Mouse (Mus musculus) liver, adult 2 months (tissue): Measurements from ENCODE around the gene Cyb5d1.

Experiments
- CTCF ChIP-seq: fragments of 200-500 bp; IDR thresholded peaks from 2 replicates; pipeline ENCODE4 v1.5.1; 2011; ENCODE audit warnings: low read depth, low read length, control low read depth
- POLR2A ChIP-seq: fragments of 200-500 bp; IDR thresholded peaks from 2 replicates; pipeline ENCODE4 v1.6.1; 2011; ENCODE audit warnings: low read length, control low read depth; ENCODE audit not compliant: insufficient read depth; ENCODE audit errors: extremely low read depth

DNA sequence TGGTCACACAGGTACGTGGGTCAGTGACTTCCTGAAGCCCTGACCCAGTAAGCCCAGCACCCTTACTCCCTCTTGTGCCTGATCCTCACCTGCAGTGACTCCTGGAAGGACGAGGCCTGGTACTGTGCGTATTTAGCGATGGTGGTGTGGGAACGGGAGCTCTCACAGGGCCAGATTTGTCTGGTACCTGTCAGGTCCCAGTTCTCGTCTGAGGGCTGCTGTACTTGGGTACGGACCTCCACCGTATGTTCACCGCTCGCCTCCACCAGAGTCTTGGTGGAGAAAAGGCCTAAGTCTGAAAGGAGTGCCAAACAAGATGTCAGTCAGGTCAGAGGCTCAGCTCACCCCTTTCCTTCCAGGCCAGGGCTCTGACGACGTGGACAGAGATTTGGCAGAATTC lies 6.6 kb upstream of the Cyb5d1 start:
- TF ChIP-seq CTCF: no peak
- TF ChIP-seq POLR2A: no peak
